Mouse (Mus musculus) liver, embryonic 13.5 days (tissue): ENCODE measurements around the gene Stxbp5. TPM values are rescaled to one million over a fixed set of nuclear protein-coding genes. Genes with fewer than 3 reads are reported as not detected.

Source experiments
- ATAC-seq: fragments of 200-750 bp; cut with Nextera tagmentation; 2 replicates; pipeline ENCODE4 v1.8.0; 2017; ENCODE audit warnings: low read depth, mild to moderate bottlenecking, moderate number of reproducible peaks, moderate library complexity
- DNase-seq: peaks from one replicate; pipeline ENCODE4 v3.0.0; 2022
- H3K27ac ChIP-seq: fragments of 300-500 bp; sonication (generic); 2 replicates; pipeline ENCODE4 v1.5.1; 2015; ENCODE audit warnings: moderate library complexity, mild to moderate bottlenecking, inconsistent platforms
- H3K27me3 ChIP-seq: fragments of 300-500 bp; sonication (generic); 2 replicates; pipeline ENCODE4 v1.6.1; 2015; ENCODE audit warnings: mild to moderate bottlenecking, inconsistent platforms
- H3K36me3 ChIP-seq: fragments of 300-500 bp; sonication (generic); 2 replicates; pipeline ENCODE4 v1.6.1; 2015; ENCODE audit warnings: mild to moderate bottlenecking, inconsistent platforms
- H3K4me1 ChIP-seq: fragments of 300-500 bp; sonication (generic); replicated peaks from 2 replicates; pipeline ENCODE4 v1.6.1; 2015; ENCODE audit warnings: inconsistent platforms
- H3K4me2 ChIP-seq: fragments of 300-500 bp; sonication (generic); 2 replicates; pipeline ENCODE4 v1.6.1; 2015; ENCODE audit warnings: inconsistent platforms, mild to moderate bottlenecking, moderate library complexity
- H3K4me3 ChIP-seq: fragments of 300-500 bp; sonication (generic); replicated peaks from 2 replicates; pipeline ENCODE4 v1.5.1; 2015; ENCODE audit warnings: mild to moderate bottlenecking, inconsistent platforms
- H3K9ac ChIP-seq: fragments of 300-500 bp; sonication (generic); 2 replicates; pipeline ENCODE4 v1.6.1; 2015; ENCODE audit warnings: mild to moderate bottlenecking, inconsistent platforms
- H3K9me3 ChIP-seq: fragments of 300-500 bp; sonication (generic); replicated peaks from 2 replicates; pipeline ENCODE4 v1.6.1; 2016; ENCODE audit warnings: inconsistent platforms
- WGBS: fragments of 180-500 bp; shearing (Covaris S2); methylation state at CpG from one replicate; pipeline ENCODE4 v1.1.7; 2015; ENCODE audit not compliant: insufficient replicate concordance; 5-methylcytosine and 5-hydroxymethylcytosine counted together
- polyA plus RNA-seq: library from polyadenylated mRNA; unstranded; fragments of >200 nt; fragmentation: Nextera tagmentation; extraction: Ambion mirVana; gene quantifications from 2 replicates; pipeline ENCODE4 v1.2.1, GENCODE M21; 2015

Stxbp5 gene
- polyA plus RNA-seq, 1 experiment from 2014 or later, result 2.7 TPM

GRCm38 (mm10) chr10:9856792-9857191, 44.1 kb downstream of the Stxbp5 start:
- 82% methylated on average over 9 of the region's 9 CpGs for WGBS
- Histone ChIP-seq H3K27me3 (no peaks in the 10 kb centered on the region), H3K9ac (no peak overlapping the region), H3K4me3 (no peak overlapping the region), H3K27ac (no peak overlapping the region), H3K4me1 (no peaks in the 10 kb centered on the region), H3K9me3 (peaks cover 11% of the 10 kb centered on the region), H3K4me2 (no peak overlapping the region), H3K36me3 (peaks cover 30% of the 10 kb centered on the region)
- DNase-seq (no peak), ATAC-seq (no peak)

GRCm38 (mm10) chr10:9846408-9846807, 54.5 kb downstream of the Stxbp5 start:
- H3K4me3 ChIP-seq, result no peak overlapping the region
- H3K36me3 ChIP-seq, result peaks cover 8% of the 10 kb centered on the region
- H3K4me2 ChIP-seq, result no peak overlapping the region
- 84% methylated on average over 4 of the region's 4 CpGs for WGBS
- H3K27me3 ChIP-seq, result no peaks in the 10 kb centered on the region
- no peaks in the 10 kb centered on the region for H3K9me3 ChIP-seq
- H3K27ac ChIP-seq, result no peak overlapping the region
- H3K9ac ChIP-seq, result no peak overlapping the region
- H3K4me1 ChIP-seq, result no peaks in the 10 kb centered on the region
- DNase-seq (no peak), ATAC-seq (no peak)

DNA sequence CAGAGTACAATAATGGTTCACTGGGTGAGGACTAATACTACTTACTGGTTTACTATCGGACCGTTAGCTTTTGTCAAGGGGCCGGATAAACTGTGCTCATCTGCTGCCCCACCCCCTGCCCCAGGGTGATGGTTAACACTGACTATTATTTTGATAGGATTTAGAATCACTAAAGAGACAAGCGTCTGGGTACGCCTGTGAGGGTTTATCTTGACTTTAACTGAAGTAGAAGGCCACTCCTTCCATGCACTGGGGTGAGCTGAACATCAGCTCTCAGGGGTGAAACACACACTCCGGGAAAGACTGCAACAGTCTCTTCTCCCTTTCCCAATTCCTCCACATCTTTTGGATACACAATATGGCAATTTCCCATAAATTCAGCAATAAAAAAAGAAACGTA, 61.5 kb downstream of the Stxbp5 start:
- Histone ChIP-seq H3K4me2 (no peak overlapping the region), H3K27me3 (no peaks in the 10 kb centered on the region), H3K9ac (no peak overlapping the region), H3K4me3 (no peak overlapping the region), H3K27ac (no peak overlapping the region), H3K9me3 (no peaks in the 10 kb centered on the region), H3K4me1 (no peaks in the 10 kb centered on the region), H3K36me3 (peaks cover 10% of the 10 kb centered on the region)
- ATAC-seq (no peak), DNase-seq (no peak)
- WGBS, result 68% methylated on average over 7 of the region's 7 CpGs

DNA sequence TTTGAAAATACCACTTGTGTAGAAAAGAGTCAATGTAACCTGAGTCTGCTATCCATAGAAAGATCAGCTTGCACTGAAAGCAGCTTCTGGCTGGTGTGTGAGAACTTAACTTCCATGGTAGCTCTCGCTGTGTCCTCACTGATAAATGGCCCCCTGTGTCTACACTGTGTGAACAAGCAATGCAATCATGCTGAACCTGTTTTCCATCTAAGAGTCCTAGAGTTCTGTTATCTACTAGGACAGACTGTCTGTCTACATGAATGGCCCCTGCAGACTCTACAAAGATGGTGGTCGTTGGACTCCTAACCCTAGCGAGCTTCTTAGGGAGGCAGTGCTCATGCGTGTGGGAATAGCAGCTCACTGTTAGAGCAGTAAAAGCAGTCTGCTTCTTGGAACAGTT, 65.9 kb downstream of the Stxbp5 start:
- no peak overlapping the region for H3K9ac ChIP-seq
- no peaks in the 10 kb centered on the region for H3K27me3 ChIP-seq

GRCm38 (mm10) chr10:9832937-9833336, 67.9 kb downstream of the Stxbp5 start:
- no peak for DNase-seq
- Histone ChIP-seq H3K4me1 (no peaks in the 10 kb centered on the region), H3K4me2 (no peak overlapping the region), H3K9ac (no peak overlapping the region), H3K9me3 (no peaks in the 10 kb centered on the region), H3K27ac (no peak overlapping the region), H3K36me3 (peaks cover 13% of the 10 kb centered on the region), H3K27me3 (no peaks in the 10 kb centered on the region), H3K4me3 (no peak overlapping the region)
- 75% methylated on average over 4 of the region's 4 CpGs for WGBS
- no peak for ATAC-seq

More for the DNA sequence above, 65.9 kb downstream of the Stxbp5 start:
- 70% methylated on average over 4 of the region's 4 CpGs for WGBS
- Histone ChIP-seq H3K4me3 (no peak overlapping the region), H3K9me3 (no peaks in the 10 kb centered on the region), H3K36me3 (peaks cover 18% of the 10 kb centered on the region), H3K27ac (no peak overlapping the region), H3K4me1 (no peaks in the 10 kb centered on the region), H3K4me2 (no peak overlapping the region)
- no peak for ATAC-seq
- DNase-seq, result no peak

GRCm38 (mm10) chr10:9829744-9830143, 71.1 kb downstream of the Stxbp5 start:
- H3K4me3 ChIP-seq, result no peak overlapping the region
- no peak for DNase-seq

GRCm38 (mm10) chr10:9821299-9821698, 79.6 kb downstream of the Stxbp5 start:
- H3K27me3 ChIP-seq, result no peaks in the 10 kb centered on the region
- H3K9ac ChIP-seq, result no peak overlapping the region
- no peak overlapping the region for H3K4me2 ChIP-seq
- H3K36me3 ChIP-seq, result 0 out of 2 replicates have a peak, but pooled peaks cover 3% of the 10 kb centered on the region
- WGBS, result 75% methylated on average over 6 of the region's 6 CpGs
- DNase-seq (no peak), ATAC-seq (no peak)
- no peaks in the 10 kb centered on the region for H3K4me1 ChIP-seq
- H3K27ac ChIP-seq, result no peak overlapping the region
- H3K9me3 ChIP-seq, result no peaks in the 10 kb centered on the region
- H3K4me3 ChIP-seq, result no peak overlapping the region

More at GRCm38 (mm10) chr10:9829744-9830143, 71.1 kb downstream of the Stxbp5 start:
- no peaks in the 10 kb centered on the region for H3K4me1 ChIP-seq
- no peak for ATAC-seq
- peaks cover 12% of the 10 kb centered on the region for H3K36me3 ChIP-seq
- 74% methylated on average over 3 of the region's 3 CpGs for WGBS
- no peaks in the 10 kb centered on the region for H3K27me3 ChIP-seq
- H3K9me3 ChIP-seq, result no peaks in the 10 kb centered on the region
- H3K27ac ChIP-seq, result no peak overlapping the region
- H3K4me2 ChIP-seq, result no peak overlapping the region
- no peak overlapping the region for H3K9ac ChIP-seq

DNA sequence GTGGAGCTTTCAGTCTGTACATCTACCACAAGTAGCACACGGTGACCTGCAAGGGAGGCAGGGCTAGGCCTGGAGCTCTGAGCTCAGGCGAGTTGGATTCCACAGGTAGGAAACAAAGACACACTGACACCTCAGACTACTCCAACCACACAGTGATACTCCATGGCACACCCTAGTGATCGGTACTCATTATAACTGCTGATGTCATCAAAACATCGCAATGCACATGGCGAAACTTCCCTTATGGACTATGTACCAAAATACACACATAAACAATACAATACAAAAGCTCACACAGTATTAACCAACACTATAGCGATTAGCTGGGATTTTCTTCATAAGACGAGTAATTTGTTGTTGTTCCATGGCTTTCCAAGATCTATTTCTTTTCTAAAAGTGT, 82.3 kb downstream of the Stxbp5 start:
- no peaks in the 10 kb centered on the region for H3K36me3 ChIP-seq
- WGBS, result 76% methylated on average over 7 of the region's 7 CpGs
- ATAC-seq (no peak), DNase-seq (no peak)
- no peaks in the 10 kb centered on the region for H3K9me3 ChIP-seq
- H3K27ac ChIP-seq, result no peak overlapping the region
- no peaks in the 10 kb centered on the region for H3K4me1 ChIP-seq
- H3K27me3 ChIP-seq, result no peaks in the 10 kb centered on the region
- H3K4me3 ChIP-seq, result no peak overlapping the region
- no peak overlapping the region for H3K4me2 ChIP-seq
- H3K9ac ChIP-seq, result no peak overlapping the region

DNA sequence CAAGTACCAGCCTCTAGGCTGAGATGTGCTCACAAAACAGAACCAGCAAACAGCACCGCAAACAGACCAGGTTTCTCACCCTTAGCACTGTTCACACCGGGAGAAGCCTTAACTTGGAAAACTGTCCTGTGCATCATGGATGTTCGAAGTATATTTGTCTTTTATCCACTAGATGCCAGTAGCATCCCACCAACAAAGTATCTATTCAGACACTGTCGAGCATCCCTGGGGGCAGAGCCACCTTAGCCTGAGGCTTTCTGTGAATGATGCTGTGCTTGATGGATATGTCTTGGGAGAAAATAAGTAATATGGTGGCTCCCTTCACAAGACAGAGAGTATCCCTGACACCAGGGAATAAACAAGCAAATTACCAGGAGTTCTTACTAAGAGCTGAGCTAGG, 87.0 kb downstream of the Stxbp5 start:
- H3K9ac ChIP-seq, result no peak overlapping the region
- H3K27me3 ChIP-seq, result no peaks in the 10 kb centered on the region
- H3K4me3 ChIP-seq, result no peak overlapping the region
- no peaks in the 10 kb centered on the region for H3K36me3 ChIP-seq
- 79% methylated on average over 4 of the region's 4 CpGs for WGBS
- DNase-seq (no peak), ATAC-seq (no peak)
- H3K9me3 ChIP-seq, result no peaks in the 10 kb centered on the region
- H3K4me2 ChIP-seq, result no peak overlapping the region
- H3K27ac ChIP-seq, result no peak overlapping the region
- no peaks in the 10 kb centered on the region for H3K4me1 ChIP-seq

GRCm38 (mm10) chr10:9807596-9807995, 93.3 kb downstream of the Stxbp5 start:
- 76% methylated on average over 2 of the region's 2 CpGs for WGBS
- ATAC-seq (no peak), DNase-seq (no peak)
- Histone ChIP-seq H3K4me3 (no peak overlapping the region), H3K27ac (no peak overlapping the region), H3K36me3 (peaks cover 10% of the 10 kb centered on the region; the same call in 1 of the 2 replicates), H3K27me3 (no peaks in the 10 kb centered on the region), H3K4me1 (no peaks in the 10 kb centered on the region), H3K4me2 (no peak overlapping the region), H3K9ac (no peak overlapping the region), H3K9me3 (no peaks in the 10 kb centered on the region)

GRCm38 (mm10) chr10:9805341-9805740, 95.5 kb downstream of the Stxbp5 start:
- no peaks in the 10 kb centered on the region for H3K27me3 ChIP-seq
- no peak for DNase-seq
- no peaks in the 10 kb centered on the region for H3K9me3 ChIP-seq
- no peak overlapping the region for H3K4me3 ChIP-seq
- ATAC-seq, result no peak
- H3K4me2 ChIP-seq, result no peak overlapping the region
- no peak overlapping the region for H3K27ac ChIP-seq
- 69% methylated on average over 3 of the region's 3 CpGs for WGBS
- no peak overlapping the region for H3K9ac ChIP-seq
- peaks cover 10% of the 10 kb centered on the region; the same call in 1 of the 2 replicates for H3K36me3 ChIP-seq
- H3K4me1 ChIP-seq, result no peaks in the 10 kb centered on the region

DNA sequence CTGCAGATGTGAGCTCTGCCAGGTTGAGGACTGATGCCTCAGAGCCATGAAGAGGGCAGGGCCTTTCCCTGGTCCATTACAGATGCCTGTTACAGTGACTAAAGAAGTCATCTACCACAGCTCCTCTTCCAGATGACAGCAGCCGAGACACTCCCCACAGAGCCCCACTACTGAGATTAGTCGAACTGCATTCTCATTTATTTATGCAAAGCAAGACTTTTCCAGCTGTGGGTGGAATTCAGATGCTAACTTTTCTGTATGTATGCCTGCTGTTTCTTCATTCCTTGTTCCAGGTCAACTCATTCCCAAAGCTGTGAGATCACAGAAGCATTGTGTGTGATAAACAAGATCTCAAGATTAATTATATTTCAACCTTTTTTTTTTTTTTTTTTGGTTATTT, 97.8 kb downstream of the Stxbp5 start:
- Histone ChIP-seq H3K4me3 (no peak overlapping the region), H3K36me3 (peaks cover 9% of the 10 kb centered on the region; the same call in 1 of the 2 replicates), H3K9me3 (no peaks in the 10 kb centered on the region), H3K4me2 (no peak overlapping the region), H3K9ac (no peak overlapping the region), H3K4me1 (no peaks in the 10 kb centered on the region), H3K27me3 (no peaks in the 10 kb centered on the region), H3K27ac (no peak overlapping the region)
- WGBS, result 65% methylated on average over 2 of the region's 2 CpGs
- DNase-seq, result no peak
- ATAC-seq, result no peak
